Mouse (Mus musculus) liver, adult 2 months (tissue): ENCODE data around the gene Reep1. TPM values are rescaled to one million over a fixed set of nuclear protein-coding genes. Genes with fewer than 3 reads are reported as not detected.

Experiments
- DNase-seq: peaks from one replicate; pipeline ENCODE4 v3.0.0-alpha.2; 2011; ENCODE audit warnings: low read depth, low spot score; ENCODE audit errors: extremely low read depth
- H3K27ac ChIP-seq: fragments of 200-500 bp; replicated peaks from 2 replicates; pipeline ENCODE4 v1.5.1; 2012; ENCODE audit warnings: low read depth, mild to moderate bottlenecking, control low read depth, inconsistent platforms, low read length; ENCODE audit not compliant: insufficient read depth
- H3K27me3 ChIP-seq: fragments of 200-500 bp; 2 replicates; pipeline ENCODE4 v1.6.1; 2012; ENCODE audit warnings: mild to moderate bottlenecking, moderate library complexity, low read length, inconsistent platforms; ENCODE audit not compliant: control insufficient read depth, insufficient read depth
- H3K36me3 ChIP-seq: fragments of 200-500 bp; 2 replicates; pipeline ENCODE4 v1.6.1; 2012; ENCODE audit warnings: low read length, inconsistent platforms; ENCODE audit not compliant: control insufficient read depth, insufficient read depth
- H3K4me1 ChIP-seq: fragments of 200-500 bp; 2 replicates; pipeline ENCODE4 v1.6.1; 2011; ENCODE audit warnings: low read length; ENCODE audit not compliant: control insufficient read depth, insufficient read depth
- H3K4me3 ChIP-seq: fragments of 200-500 bp; 2 replicates; pipeline ENCODE4 v1.5.1; 2011; ENCODE audit warnings: low read depth, mild to moderate bottlenecking, control low read depth, low read length, moderate library complexity; ENCODE audit not compliant: insufficient read depth
- H3K79me2 ChIP-seq: fragments of 200-500 bp; 2 replicates; pipeline ENCODE4 v1.6.1; 2012; ENCODE audit warnings: inconsistent platforms, mild to moderate bottlenecking, low read length, moderate library complexity; ENCODE audit not compliant: control insufficient read depth, insufficient read depth
- H3K9ac ChIP-seq: fragments of 200-500 bp; 2 replicates; pipeline ENCODE4 v1.6.1; 2012; ENCODE audit warnings: low read depth, mild to moderate bottlenecking, control low read depth, inconsistent platforms, low read length
- CTCF ChIP-seq: fragments of 200-500 bp; IDR thresholded peaks from 2 replicates; pipeline ENCODE4 v1.5.1; 2011; ENCODE audit warnings: low read depth, low read length, control low read depth
- POLR2A ChIP-seq: fragments of 200-500 bp; IDR thresholded peaks from 2 replicates; pipeline ENCODE4 v1.6.1; 2011; ENCODE audit warnings: low read length, control low read depth; ENCODE audit not compliant: insufficient read depth; ENCODE audit errors: extremely low read depth
- WGBS: fragments of 180-500 bp; shearing (Covaris S2); methylation state at CpG from one replicate; pipeline ENCODE4 v1.1.7; 2018; 5-methylcytosine and 5-hydroxymethylcytosine counted together
- polyA plus RNA-seq: library from polyadenylated mRNA; depleted of rRNA; stranded (reverse); fragments of >200 nt; gene quantifications from 2 replicates; pipeline ENCODE4 v1.2.3, GENCODE M21; 2012
- total RNA-seq: library from RNA; depleted of rRNA; stranded (reverse); fragments of >200 nt; gene quantifications from 2 replicates; pipeline ENCODE4 v1.2.3, GENCODE M21; 2014

The Reep1 gene
- total and polyA plus RNA-seq, 2 experiments: 0.40 to 0.74 TPM

DNA sequence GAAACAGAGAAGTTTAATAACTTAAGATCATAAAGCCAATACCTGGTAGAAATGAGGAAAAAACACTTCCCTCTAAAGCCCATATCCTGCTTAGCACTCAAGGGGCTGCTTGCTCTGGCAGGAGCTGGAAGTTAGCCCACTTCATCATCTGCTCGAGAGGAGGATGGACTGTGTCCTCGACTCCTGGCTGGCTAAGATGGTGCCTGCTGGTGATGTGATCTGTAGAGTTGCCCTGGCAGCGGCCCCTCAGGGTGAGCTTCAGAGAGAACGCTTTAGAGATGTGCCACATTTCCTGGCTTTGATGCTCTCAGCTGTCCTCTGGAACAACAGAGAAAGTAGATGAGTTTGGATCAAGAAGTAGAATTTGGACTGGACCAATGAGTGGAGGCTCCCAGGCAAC, 31.2 kb downstream of the Reep1 start:
- no peak overlapping the region for H3K27ac ChIP-seq
- DNase-seq: no peak
- TF ChIP-seq CTCF (no peak), POLR2A (no peak)
- H3K79me2 ChIP-seq: no peaks in the 10 kb centered on the region
- no peaks in the 10 kb centered on the region for H3K27me3 ChIP-seq
- no peak overlapping the region for H3K4me3 ChIP-seq
- 71% methylated on average over 4 of the region's 4 CpGs for WGBS
- no peak overlapping the region for H3K9ac ChIP-seq
- peaks cover 3% of the 10 kb centered on the region; the same call in 1 of the 2 replicates for H3K4me1 ChIP-seq
- H3K36me3 ChIP-seq: no peaks in the 10 kb centered on the region

DNA sequence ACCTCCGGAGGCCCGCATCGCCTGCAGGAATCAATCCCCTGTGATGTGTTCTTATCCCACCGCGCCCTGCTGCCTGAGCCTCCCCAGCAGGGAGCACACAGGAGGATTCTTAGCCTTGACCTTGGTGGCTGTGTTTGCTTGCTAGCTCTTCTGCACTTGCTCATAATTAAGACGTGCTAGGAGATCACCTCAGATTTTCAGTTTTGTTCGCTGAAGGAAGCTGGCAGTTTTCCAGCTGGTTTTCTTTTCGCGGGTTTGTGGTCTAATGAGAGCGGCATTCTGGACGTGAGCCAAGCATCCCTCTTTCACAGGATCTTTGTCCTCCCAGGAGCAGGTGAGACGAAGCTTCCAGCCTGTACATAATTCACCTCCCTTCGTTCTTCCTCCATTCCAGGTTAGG, 33.6 kb downstream of the Reep1 start:
- Histone ChIP-seq H3K79me2 (no peaks in the 10 kb centered on the region), H3K27ac (no peak overlapping the region), H3K4me3 (no peak overlapping the region), H3K4me1 (no peaks in the 10 kb centered on the region; the same call in 1 of the 2 replicates), H3K36me3 (no peaks in the 10 kb centered on the region), H3K27me3 (no peaks in the 10 kb centered on the region), H3K9ac (no peak overlapping the region)
- 72% methylated on average over 13 of the region's 13 CpGs for WGBS
- TF ChIP-seq CTCF (no peak), POLR2A (no peak)
- DNase-seq: no peak

DNA sequence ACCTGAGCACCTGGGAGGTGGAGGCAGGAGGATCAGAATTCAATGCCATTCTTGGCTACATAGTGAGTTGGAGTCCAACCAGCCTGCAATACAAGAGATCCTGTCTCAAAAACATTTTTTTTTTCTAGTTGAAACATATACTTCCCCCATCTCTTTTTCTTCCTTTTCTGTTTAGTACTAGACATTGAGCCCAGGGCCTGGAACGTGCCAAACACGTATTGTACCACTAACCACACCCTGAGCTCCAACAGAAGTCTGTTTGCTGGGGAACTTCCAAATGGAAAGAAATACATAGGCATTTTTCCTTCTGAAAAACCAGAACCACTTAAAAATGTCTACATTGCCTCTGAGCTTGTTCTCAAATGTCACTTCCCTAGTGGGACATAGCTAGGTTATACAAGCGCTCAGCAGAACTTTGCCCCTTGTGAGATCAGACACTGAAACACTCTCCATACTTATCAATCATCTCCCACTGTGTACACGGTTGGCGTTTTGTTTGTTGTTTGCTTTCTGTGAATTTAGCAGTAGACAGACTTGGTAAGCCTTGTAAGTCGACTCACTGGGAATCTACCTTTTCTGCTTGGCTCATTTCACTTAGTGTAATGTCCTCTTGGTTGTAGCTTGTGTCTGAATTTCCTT, 34.8 kb downstream of the Reep1 start:
- 23% methylated on average over 6 of the region's 6 CpGs for WGBS
- no peak overlapping the region for H3K27ac ChIP-seq

DNA sequence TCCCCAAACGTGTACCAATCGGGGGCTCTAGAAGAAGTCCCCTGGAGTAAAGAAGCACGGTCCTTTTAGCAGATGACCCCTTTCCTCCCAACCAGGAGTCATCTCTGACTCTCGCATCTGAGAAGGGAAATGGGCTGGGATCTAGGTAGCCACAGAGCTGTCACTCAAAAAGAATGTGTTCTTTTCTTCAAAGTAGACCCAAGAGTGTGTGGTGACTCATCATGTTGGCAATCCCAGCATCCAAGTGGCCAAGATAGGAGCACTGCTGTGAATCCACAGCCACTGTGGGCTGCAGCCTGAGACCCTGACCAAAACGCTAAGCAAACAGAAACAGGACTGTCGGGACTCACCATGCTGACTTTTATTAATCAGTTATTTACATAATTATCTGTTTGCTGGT, 37.6 kb downstream of the Reep1 start:
- no peak for DNase-seq
- Histone ChIP-seq H3K27me3 (no peaks in the 10 kb centered on the region), H3K36me3 (no peaks in the 10 kb centered on the region), H3K4me1 (no peaks in the 10 kb centered on the region), H3K79me2 (no peaks in the 10 kb centered on the region), H3K27ac (no peak overlapping the region), H3K4me3 (no peak overlapping the region), H3K9ac (no peak overlapping the region)
- 80% methylated on average over 6 of the region's 6 CpGs for WGBS
- TF ChIP-seq POLR2A: no peak
- TF ChIP-seq CTCF: no peak

More for the DNA sequence above, 34.8 kb downstream of the Reep1 start:
- Histone ChIP-seq H3K36me3 (no peaks in the 10 kb centered on the region), H3K9ac (no peak overlapping the region), H3K27me3 (no peaks in the 10 kb centered on the region), H3K79me2 (no peaks in the 10 kb centered on the region), H3K4me1 (no peaks in the 10 kb centered on the region), H3K4me3 (no peak overlapping the region)
- TF ChIP-seq POLR2A (no peak), CTCF (no peak)
- peak; percentile 37 for DNase-seq

DNA sequence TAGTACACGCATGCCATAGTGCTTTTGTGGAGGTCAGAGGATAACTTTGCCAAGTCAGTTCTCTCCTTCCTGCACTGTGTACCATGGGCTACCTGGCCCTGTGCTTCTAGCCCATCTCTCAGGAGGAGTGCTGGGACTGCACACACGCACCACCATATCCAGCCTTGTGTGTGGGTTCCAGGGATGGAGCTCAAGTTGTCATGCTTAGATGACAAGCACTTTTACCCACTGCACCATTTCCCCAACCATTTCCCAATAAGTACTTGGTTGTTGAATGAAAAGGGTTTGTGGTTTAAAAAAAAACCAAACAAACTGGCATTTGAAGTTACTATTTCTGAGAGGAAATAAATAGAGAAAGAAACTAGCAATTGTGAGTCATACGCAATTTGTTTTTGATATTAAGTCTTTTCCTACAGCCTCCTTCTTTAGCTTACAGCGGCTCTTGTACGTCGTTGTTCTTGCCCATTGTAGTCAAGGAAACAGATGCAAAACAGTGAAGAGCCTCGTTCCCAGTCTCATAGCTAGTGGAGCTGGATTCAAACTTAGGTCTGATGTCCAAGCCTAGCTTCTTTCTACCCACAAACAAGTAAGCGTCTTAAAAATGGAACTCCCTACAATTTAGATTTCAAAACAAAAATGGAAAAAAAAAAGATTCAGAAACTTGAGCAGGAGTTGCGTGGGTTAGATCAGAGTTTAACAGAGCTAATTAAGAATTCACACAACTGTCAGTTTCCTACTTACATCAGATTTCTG, 38.3 kb downstream of the Reep1 start:
- H3K36me3 ChIP-seq: no peaks in the 10 kb centered on the region
- TF ChIP-seq CTCF (no peak), POLR2A (no peak)
- WGBS: 88% methylated on average over 9 of the region's 9 CpGs
- no peak for DNase-seq
- no peak overlapping the region for H3K4me3 ChIP-seq
- no peaks in the 10 kb centered on the region for H3K27me3 ChIP-seq
- H3K9ac ChIP-seq: no peak overlapping the region
- H3K4me1 ChIP-seq: no peaks in the 10 kb centered on the region
- no peaks in the 10 kb centered on the region for H3K79me2 ChIP-seq
- H3K27ac ChIP-seq: no peak overlapping the region

DNA sequence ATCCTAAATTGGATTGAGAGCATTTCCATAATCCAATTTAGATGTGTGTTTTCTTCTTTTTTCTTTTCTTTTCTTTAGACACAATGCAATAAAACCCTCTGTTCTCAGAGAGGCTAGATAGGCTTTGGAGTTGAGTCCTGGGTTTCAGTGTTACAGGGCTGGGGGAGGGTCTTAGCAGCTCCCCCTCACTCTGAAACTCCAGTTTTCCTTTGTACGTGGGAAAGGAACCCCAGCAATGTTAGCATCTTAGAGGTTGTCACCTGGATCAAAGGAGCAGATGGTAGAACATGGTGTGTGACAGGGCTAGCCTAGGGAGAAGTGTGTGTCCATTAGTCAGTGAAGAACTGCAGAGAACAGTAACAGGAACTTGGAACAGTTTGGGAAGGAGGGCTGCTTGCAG, 38.9 kb downstream of the Reep1 start:
- TF ChIP-seq POLR2A: no peak
- TF ChIP-seq CTCF: no peak
- no peaks in the 10 kb centered on the region for H3K27me3 ChIP-seq
- 94% methylated on average over 1 of the region's 1 CpGs for WGBS
- no peak overlapping the region for H3K4me3 ChIP-seq
- no peaks in the 10 kb centered on the region for H3K79me2 ChIP-seq
- H3K27ac ChIP-seq: no peak overlapping the region
- H3K9ac ChIP-seq: no peak overlapping the region
- DNase-seq: no peak
- no peaks in the 10 kb centered on the region for H3K36me3 ChIP-seq
- H3K4me1 ChIP-seq: no peaks in the 10 kb centered on the region
